Mouse (Mus musculus) cerebellum, adult 18-20 months (tissue): Measurements from ENCODE around the gene Rtn4rl1.
"Not testable (repeated sequence)": the region's sequence is repeated elsewhere in the genome, so short reads cannot be mapped to it uniquely, and the experiment has no call there.

Experiments used
- DNase-seq, 2 experiments: peaks; one replicate each; pipeline ENCODE4 v3.0.0; 2021

Rtn4rl1 gene

DNA sequence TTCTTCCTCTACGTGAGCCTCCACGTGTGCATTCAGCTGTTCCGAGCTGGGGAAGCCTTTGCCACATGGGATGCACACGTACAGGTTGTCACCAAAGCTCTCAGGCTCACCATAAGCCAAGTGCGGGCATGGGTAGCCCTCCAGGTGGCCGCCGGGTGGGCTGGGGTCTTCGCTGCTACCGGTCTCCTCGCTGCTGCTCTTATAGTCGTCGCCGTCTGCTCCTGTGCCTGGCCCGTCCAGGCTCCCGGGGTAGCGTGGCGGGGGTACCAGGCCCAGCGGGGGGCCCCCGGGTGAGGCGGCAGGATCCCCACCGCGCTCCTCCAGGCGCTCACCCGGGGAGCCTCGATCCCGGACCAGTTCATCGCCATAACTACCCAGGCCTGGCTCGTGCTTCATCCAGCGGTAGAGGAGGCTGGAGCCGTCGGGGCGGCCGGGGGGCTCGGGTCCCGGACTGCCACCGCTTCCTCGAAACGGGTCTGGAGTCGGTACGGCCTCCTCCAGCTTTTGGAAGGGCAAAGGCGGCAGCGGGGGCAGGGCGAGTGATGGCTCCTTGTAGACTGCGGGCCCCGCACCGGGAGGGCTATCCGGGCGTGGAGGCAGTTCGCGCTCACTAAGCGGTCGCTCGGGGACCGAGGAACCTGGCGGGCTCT, 27.3 kb upstream of the Rtn4rl1 start:
- peak in 1 of 2 experiments; percentile 33 for DNase-seq

GRCm38 (mm10) chr11:75166861-75167642, 26.5 kb upstream of the Rtn4rl1 start:
- peak; percentile 26 to 48 for DNase-seq

- DNase-seq: peak in 1 of 2 experiments; percentile 28
Observed at GRCm38 (mm10) chr11:75167643-75168589, 25.7 kb upstream of the Rtn4rl1 start.

DNA sequence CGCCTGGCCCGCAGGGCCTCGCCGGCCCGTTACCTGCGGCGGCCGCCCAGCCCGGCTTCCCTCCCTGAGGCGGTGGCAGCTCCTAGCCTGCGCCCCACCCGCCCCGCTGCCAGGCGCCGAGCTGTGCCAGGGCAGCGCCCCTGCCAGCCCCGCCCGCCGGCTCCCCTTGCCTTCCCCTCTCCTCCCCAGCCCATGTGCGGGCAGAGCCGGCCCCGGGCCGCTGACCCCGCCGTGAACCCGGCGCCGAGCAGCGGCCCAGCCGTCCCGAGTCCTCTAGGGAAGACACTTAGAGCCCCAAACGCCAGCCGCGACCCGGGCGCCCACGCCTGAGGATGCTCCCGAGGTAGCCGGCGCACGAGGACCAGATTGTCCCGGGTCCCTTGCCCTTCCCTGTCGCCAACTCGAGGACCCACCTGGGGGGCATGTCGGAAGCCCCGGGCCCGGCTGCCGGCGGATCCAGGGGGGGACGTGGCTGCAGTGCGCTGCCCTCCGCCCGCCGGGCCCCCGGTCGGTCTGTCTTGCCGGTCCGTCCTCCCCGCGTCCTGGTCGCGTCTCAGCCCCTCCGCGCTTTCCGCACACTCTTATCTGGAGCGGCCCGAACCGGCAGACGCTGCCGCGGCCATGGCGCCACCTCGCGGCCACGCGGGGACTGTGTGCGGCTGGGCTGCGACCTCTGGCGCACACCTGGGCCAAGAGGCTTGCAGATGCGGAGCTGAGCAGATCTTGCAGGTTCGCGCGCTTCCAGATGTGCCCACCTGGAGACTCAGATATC, 24.8 kb upstream of the Rtn4rl1 start:
- peak; percentile 75 to 89 for DNase-seq

DNA sequence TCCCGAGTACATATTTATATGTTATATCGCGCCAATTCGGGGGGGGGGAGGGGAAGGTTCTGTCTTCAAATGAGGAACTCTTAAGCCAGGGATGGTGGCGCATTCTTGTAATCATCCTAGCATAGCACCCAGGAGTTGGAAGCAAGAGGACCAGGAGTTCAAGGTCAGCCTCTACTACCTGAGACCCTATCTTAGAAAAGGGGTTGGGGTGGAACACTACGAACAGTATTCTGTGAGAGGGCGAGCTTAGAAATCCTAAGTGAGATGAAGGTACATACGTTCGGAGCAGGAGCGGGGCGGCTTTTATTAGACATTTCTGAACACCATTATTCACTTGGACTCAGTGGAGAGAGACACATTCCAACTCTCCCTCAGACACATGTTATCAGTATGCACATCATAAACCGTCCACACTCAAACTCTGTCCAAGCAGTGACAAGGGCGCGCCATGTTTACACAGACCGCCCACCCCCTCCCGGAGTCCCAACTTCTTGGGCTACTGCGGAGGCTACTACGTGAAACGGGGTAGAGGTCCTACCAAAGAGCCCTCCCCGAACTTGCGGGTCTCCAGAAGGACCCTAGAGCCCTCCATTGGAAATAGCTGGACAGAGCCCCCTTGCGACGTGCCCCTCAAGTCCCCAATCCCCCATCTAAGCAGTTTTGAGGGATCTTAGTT, 24.0 kb upstream of the Rtn4rl1 start, which contains the start of gene Hic1:
Hic1 (minus strand) TSS at position 115 of the 676 bp plus-strand sequence.
- DNase-seq: peak in 1 of 2 experiments; percentile 48

- peak; percentile 97 to 98 for DNase-seq
Observed at GRCm38 (mm10) chr11:75170136-75170751, 23.3 kb upstream of the Rtn4rl1 start.

DNA sequence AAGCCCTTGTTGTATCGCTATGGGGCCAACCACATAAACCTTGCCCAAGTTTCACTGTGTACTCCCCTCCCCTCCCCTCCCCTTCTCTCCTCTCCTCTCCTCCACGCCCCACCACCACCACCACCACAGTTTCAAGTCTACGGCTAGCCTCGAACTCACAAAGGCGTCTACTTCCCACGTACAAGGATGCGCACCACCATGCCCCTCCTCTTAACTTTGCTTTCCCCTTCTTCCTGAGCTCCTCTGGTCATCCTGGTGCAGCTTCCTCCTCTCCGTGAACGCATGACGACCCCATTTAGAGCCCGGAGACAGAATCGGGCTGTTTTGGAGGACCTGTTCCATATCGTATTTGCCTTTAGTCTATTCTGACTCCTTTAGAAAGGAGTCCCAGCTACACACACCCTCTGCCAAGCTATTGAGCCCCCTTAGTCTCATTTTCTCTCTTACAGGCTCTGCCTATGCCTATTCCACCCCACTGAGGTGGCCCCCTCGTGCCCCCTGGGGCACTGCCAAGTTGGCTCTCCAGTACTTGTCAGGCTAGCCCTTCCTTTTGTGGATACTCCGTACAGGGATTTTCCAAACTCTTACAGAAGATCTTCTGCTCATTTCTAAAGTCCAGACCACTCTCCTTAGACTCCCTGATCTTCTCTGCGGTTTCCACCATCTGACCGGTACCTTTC, 22.3 kb upstream of the Rtn4rl1 start:
- peak in 1 of 2 experiments; percentile 53 for DNase-seq

- peak; percentile 66 to 71 for DNase-seq
Observed at GRCm38 (mm10) chr11:75172151-75173094, 21.2 kb upstream of the Rtn4rl1 start.

DNA sequence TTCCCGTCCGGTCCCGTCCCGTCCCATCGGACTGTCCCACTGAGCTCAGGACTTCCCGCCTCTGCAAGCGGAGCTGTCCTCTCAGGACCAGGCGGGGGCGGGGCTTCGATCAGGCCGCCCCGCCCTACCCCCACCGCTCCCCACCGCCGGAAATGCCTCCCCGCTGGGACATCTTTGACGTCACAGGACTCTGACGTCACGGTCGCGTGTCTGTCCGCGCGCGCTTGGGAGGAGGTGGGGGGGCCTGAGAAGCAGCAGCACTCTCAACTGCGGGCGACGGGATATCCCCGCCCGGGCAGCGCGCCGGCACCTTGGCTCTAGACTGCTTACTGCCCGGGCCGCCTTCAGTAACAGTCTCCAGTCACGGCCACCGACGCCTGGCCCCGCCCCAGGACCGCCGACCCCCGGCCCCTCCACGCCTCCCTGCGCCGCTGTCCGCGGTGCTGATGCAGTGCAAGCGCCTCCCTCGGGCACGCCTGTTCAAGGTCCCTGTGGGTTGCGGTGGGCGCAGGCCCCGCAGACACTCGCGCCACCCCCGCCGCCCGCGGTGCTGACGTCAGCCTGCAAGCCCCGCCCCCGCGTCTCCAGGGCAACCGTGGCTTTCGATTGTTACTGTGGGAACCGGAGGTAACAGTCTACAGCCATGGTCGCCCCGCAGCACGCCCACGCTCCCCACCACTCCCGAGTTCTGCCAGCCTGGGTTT, 20.3 kb upstream of the Rtn4rl1 start:
- peak; percentile 85 to 93 for DNase-seq

- DNase-seq: no peak
Observed at GRCm38 (mm10) chr11:75173799-75174165, 19.8 kb upstream of the Rtn4rl1 start.

- DNase-seq: not testable (repeated sequence)
Observed at GRCm38 (mm10) chr11:75174574-75174973, 19.0 kb upstream of the Rtn4rl1 start.

- peak in 1 of 2 experiments; percentile 21 for DNase-seq
Observed at GRCm38 (mm10) chr11:75178011-75178410, 15.6 kb upstream of the Rtn4rl1 start.

DNA sequence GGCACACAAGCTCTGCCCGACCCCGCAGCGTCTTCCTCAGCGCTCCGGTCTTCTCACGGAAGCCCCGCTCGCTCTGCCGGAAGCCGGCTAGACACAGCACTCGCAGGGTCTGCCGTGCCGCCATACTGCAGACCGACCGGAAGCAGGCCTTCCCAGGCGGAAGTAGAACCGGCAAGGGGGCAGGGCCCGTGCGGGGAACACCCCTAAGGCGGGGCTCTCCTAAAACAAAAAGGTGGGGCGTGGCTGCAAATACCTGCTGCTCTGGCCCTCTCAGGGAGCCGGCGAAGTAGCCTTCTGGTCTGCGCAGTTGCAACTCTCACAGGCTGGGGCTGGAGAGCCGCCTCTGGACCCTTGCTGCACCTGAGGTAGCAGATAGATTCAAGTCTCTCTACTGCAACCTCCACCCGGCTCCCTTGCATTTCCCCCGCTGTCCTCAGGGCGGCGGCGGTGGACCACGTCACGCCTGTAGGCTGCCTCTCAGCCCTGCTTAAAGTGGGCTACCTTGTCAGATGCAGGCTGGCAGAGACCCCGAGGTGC, 14.8 kb upstream of the Rtn4rl1 start, which contains the start of gene Ovca2:
Ovca2 (minus strand) TSS at position 164 of the 537 bp plus-strand sequence.
- peak; percentile 91 for DNase-seq

DNA sequence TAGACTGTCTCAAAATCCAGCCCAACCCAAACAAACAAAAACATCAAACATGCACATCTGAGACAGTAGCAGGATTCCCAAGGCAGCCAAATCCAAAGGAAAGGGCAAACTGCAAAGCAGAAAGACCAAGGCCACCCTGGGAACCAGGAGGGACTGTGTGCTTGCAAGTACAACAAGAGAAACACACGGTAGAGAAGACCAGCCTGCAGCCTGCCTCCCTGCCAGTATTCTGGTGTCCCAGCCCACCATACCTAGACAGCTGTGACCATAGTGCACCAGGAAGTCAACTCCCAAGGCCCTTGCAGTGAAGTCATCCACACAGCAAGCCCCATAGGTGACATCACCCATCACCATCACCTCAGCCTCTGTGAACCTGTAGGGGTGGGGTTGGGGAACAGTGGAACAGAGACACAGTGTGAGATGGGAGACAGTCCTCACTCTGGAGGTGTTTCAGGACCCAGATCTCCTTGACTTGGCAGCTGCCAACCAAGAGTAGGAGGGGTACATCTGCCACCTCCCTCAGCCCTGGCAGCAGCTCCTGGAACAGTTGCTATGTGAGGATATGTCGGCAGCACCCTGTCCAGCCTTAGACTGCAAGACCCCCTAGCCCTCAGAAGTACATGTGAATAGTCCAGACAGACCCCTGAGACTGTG, 9.5 kb upstream of the Rtn4rl1 start:
- DNase-seq: no peak

DNA sequence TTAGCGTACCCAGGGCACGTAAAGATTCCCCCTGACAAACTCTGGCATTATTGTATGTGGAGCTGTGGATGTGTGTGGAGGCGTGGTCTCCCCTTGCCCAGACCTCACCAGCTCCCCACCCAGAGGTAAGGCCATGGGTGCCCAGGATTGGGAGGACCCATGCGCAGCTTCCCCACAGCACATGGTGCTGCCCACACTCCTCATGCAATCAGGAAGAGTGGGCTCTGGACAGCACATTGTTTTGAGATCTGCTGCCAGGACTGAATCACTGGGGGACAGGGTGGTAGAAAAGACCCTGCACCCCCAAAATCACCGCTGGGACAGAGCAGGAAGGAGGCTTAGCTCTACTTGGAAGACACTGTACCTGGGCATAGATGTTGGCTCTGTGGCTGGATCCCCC, 9.0 kb upstream of the Rtn4rl1 start:
- no peak for DNase-seq

DNA sequence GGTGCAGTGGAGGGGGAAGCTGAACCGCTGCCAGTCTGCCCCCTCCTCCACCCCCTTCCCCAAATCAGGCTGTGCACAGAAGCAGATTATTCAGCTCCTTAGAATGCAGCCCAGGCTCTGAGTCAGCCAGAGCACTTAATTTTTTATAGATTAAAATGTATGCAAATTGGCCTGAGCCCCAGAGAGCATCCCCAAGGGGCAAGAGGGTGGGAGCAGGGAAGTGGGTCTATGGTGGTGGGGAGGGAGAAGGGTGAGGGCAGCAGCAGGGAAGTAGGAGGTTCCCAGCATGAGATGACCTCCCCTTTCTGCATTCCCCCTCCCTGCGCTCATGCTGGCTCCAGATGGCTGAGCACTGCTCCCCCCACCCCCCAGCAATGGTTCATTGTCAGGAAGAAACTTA, 8.6 kb upstream of the Rtn4rl1 start:
- no peak for DNase-seq

- DNase-seq: peak in 1 of 2 experiments; percentile 17
Observed at GRCm38 (mm10) chr11:75189713-75190370, 3.7 kb upstream of the Rtn4rl1 start.
